Mouse (Mus musculus): Measurements from ENCODE around the gene Grpr. TPM values are rescaled to one million over a fixed set of nuclear protein-coding genes. Genes with fewer than 3 reads are reported as not detected.

Gene Grpr
- polyA plus RNA-seq (2015; fragmentation: Nextera tagmentation; extraction: Ambion mirVana) = 0.05 TPM in 1 of 2 replicates, not detected in the other

GRCm38 (mm10) chrX:163549666-163550065 is at the start of gene Grpr:
TSS of gene Grpr (minus strand) at chrX:163549677.
- Histone ChIP-seq H3K4me2 (no peak within 1 kb of the TSS), H3K9me3 (replicated peaks) (no peaks in the 10 kb centered on the region), H3K27ac (replicated peaks) (no peak within 1 kb of the TSS), H3K4me1 (replicated peaks) (no peaks in the 10 kb centered on the region), H3K4me3 (replicated peaks) (no peak within 1 kb of the TSS), H3K9ac (no peak within 1 kb of the TSS), H3K36me3 (replicated peaks) (no peaks in the 10 kb centered on the region), H3K27me3 (no peaks in the 10 kb centered on the region; the same call in none of the 2 replicates)
- 14% methylated on average over 7 of the region's 7 CpGs for WGBS (ENCODE audit: insufficient replicate concordance)
- ATAC-seq (ENCODE audit: insufficient read depth) = no peak

- 48% methylated on average over 3 of the region's 3 CpGs for WGBS (ENCODE audit: insufficient replicate concordance)
- Histone ChIP-seq H3K4me3 (replicated peaks) (no peak overlapping the region), H3K36me3 (replicated peaks) (no peaks in the 10 kb centered on the region), H3K4me1 (replicated peaks) (no peaks in the 10 kb centered on the region), H3K27ac (replicated peaks) (no peak overlapping the region), H3K9ac (no peak overlapping the region), H3K4me2 (no peak overlapping the region), H3K27me3 (no peaks in the 10 kb centered on the region), H3K9me3 (replicated peaks) (no peaks in the 10 kb centered on the region)
- ATAC-seq (ENCODE audit: insufficient read depth) = no peak
Observed at GRCm38 (mm10) chrX:163560521-163560920, 11.0 kb upstream of the Grpr start.

GRCm38 (mm10) chrX:163547042-163547441 is 2.4 kb downstream of the Grpr start:
- no peaks in the 10 kb centered on the region for H3K4me1 ChIP-seq (replicated peaks)
- H3K27me3 ChIP-seq = no peaks in the 10 kb centered on the region; the same call in none of the 2 replicates
- WGBS (ENCODE audit: insufficient replicate concordance) = 52% methylated on average over 5 of the region's 5 CpGs
- no peak overlapping the region for H3K9ac ChIP-seq
- no peak overlapping the region for H3K27ac ChIP-seq (replicated peaks)
- no peaks in the 10 kb centered on the region for H3K9me3 ChIP-seq (replicated peaks)
- no peak overlapping the region for H3K4me3 ChIP-seq (replicated peaks)
- no peak for ATAC-seq (ENCODE audit: insufficient read depth)
- no peak overlapping the region for H3K4me2 ChIP-seq
- H3K36me3 ChIP-seq (replicated peaks) = no peaks in the 10 kb centered on the region

GRCm38 (mm10) chrX:163532836-163533235 is 16.6 kb downstream of the Grpr start:
- H3K9me3 ChIP-seq (replicated peaks) = no peaks in the 10 kb centered on the region
- no peak overlapping the region for H3K27ac ChIP-seq (replicated peaks)
- H3K4me1 ChIP-seq (replicated peaks) = no peaks in the 10 kb centered on the region
- no peak overlapping the region for H3K4me3 ChIP-seq (replicated peaks)
- H3K36me3 ChIP-seq (replicated peaks) = no peaks in the 10 kb centered on the region
- 55% methylated on average over 2 of the region's 2 CpGs for WGBS (ENCODE audit: insufficient replicate concordance)
- H3K9ac ChIP-seq = no peak overlapping the region
- H3K4me2 ChIP-seq = no peak overlapping the region
- no peak for ATAC-seq (ENCODE audit: insufficient read depth)
- H3K27me3 ChIP-seq = no peaks in the 10 kb centered on the region; the same call in 1 of the 2 replicates

GRCm38 (mm10) chrX:163518963-163519541 is 30.4 kb downstream of the Grpr start:
- 49% methylated on average over 4 of the region's 4 CpGs for WGBS (ENCODE audit: insufficient replicate concordance)
- Histone ChIP-seq H3K9me3 (replicated peaks) (no peaks in the 10 kb centered on the region), H3K4me3 (replicated peaks) (no peak overlapping the region), H3K4me1 (replicated peaks) (no peaks in the 10 kb centered on the region), H3K27me3 (no peaks in the 10 kb centered on the region), H3K36me3 (replicated peaks) (no peaks in the 10 kb centered on the region), H3K4me2 (no peak overlapping the region), H3K27ac (replicated peaks) (no peak overlapping the region), H3K9ac (no peak overlapping the region)
- ATAC-seq (ENCODE audit: insufficient read depth) = no peak

- no peak overlapping the region for H3K9ac ChIP-seq
- no peaks in the 10 kb centered on the region for H3K4me1 ChIP-seq (replicated peaks)
- no peak for ATAC-seq (ENCODE audit: insufficient read depth)
- no peak overlapping the region for H3K4me2 ChIP-seq
- no peaks in the 10 kb centered on the region for H3K36me3 ChIP-seq (replicated peaks)
- 25% methylated on average over 2 of the region's 2 CpGs for WGBS (ENCODE audit: insufficient replicate concordance)
- no peak overlapping the region for H3K4me3 ChIP-seq (replicated peaks)
- H3K27ac ChIP-seq (replicated peaks) = no peak overlapping the region
- H3K27me3 ChIP-seq = no peaks in the 10 kb centered on the region
- H3K9me3 ChIP-seq (replicated peaks) = no peaks in the 10 kb centered on the region
Observed at GRCm38 (mm10) chrX:163511766-163512165, 37.7 kb downstream of the Grpr start.

- Histone ChIP-seq H3K4me2 (no peak overlapping the region), H3K4me1 (replicated peaks) (no peaks in the 10 kb centered on the region), H3K4me3 (replicated peaks) (no peak overlapping the region), H3K27ac (replicated peaks) (no peak overlapping the region), H3K9ac (no peak overlapping the region), H3K27me3 (no peaks in the 10 kb centered on the region; the same call in 1 of the 2 replicates), H3K9me3 (replicated peaks) (no peaks in the 10 kb centered on the region), H3K36me3 (replicated peaks) (no peaks in the 10 kb centered on the region)
- ATAC-seq (ENCODE audit: insufficient read depth) = no peak
- 40% methylated on average over 3 of the region's 3 CpGs for WGBS (ENCODE audit: insufficient replicate concordance)
Observed at GRCm38 (mm10) chrX:163502088-163502487, 47.4 kb downstream of the Grpr start.

Other genes with a start within 250 kb of the Grpr start
- gene Rnf138rt1, start 211.7 kb upstream of the Grpr start, polyA plus RNA-seq (2015; fragmentation: Nextera tagmentation; extraction: Ambion mirVana) = 0.09 TPM in 1 of 2 replicates, not detected in the other

Measured in liver, embryonic 15.5 days (tissue).